Mouse (Mus musculus): ENCODE results near the gene Ccdc142. TPM values are rescaled to one million over a fixed set of nuclear protein-coding genes. Genes with fewer than 3 reads are reported as not detected.
A peak's percentile ranks its signal among the peaks of the same experiment; 100 is the strongest.

The Ccdc142 gene
- total and polyA plus RNA-seq, 3 experiments = 3.4 to 6.3 (median 4.4) TPM

DNA sequence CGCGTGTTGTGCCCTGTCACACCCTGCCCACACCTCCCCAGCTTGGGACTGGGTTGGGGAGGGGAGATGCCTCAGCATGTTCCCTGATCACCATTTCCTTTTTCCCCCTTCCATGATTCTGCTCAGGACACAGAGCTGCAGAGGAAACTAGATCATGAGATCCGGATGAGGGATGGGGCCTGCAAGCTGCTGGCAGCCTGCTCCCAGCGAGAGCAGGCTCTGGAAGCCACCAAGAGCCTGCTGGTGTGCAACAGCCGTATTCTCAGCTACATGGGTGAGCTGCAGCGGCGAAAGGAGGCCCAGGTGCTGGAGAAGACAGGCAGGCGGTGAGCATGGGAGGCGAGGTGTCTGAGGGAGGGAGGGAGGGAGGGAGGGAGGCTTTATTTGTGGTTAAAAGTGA is 44.4 kb downstream of the Ccdc142 start:
- peaks cover 11% of the 10 kb centered on the region for H3K36me3 ChIP-seq (replicated peaks)
- H3K4me1 ChIP-seq (ENCODE audit: insufficient read depth, low read depth, low read length) = peaks cover 21% of the 10 kb centered on the region
- peaks cover 38% of the 10 kb centered on the region for H3K27me3 ChIP-seq (ENCODE audit: insufficient read depth, low read length)
- H3K4me3 ChIP-seq (ENCODE audit: low read depth, low read length) = no peak overlapping the region
- TF ChIP-seq CTCF (IDR thresholded peaks at IDR 0.05; ENCODE audit: low read depth, low read length) (no peak), GATA2 (IDR thresholded peaks at IDR 0.05; ENCODE audit: borderline replicate concordance, low read depth, low read length) (no peak), TAL1 (conservative IDR thresholded peaks at IDR 0.05; ENCODE audit: low read depth, low read length) (no peak), POLR2AphosphoS5 (IDR thresholded peaks at IDR 0.05; ENCODE audit: insufficient replicate concordance, low read depth, low read length) (no peak), GATA1 (IDR thresholded peaks at IDR 0.05; ENCODE audit: borderline replicate concordance, low read length) (no peak)
- DNase-seq (ENCODE audit: low spot score) (no peak), ATAC-seq (ENCODE audit: extremely low read depth, insufficient number of reproducible peaks, low FRiP score, poor library complexity, severe bottlenecking) (no peak)
- H3K9me3 ChIP-seq (replicated peaks) = no peaks in the 10 kb centered on the region

GRCm38 (mm10) chr6:83147280-83147679 is 45.9 kb downstream of the Ccdc142 start:
- Histone ChIP-seq H3K4me1 (ENCODE audit: insufficient read depth, low read depth, low read length) (peaks cover 27% of the 10 kb centered on the region), H3K36me3 (replicated peaks) (peaks cover 11% of the 10 kb centered on the region), H3K9me3 (replicated peaks) (no peaks in the 10 kb centered on the region), H3K4me3 (ENCODE audit: low read depth, low read length) (no peak overlapping the region), H3K27me3 (ENCODE audit: insufficient read depth, low read length) (peaks cover 49% of the 10 kb centered on the region)
- no peak for ATAC-seq (ENCODE audit: extremely low read depth, insufficient number of reproducible peaks, low FRiP score, poor library complexity, severe bottlenecking)
- TF ChIP-seq TAL1 (conservative IDR thresholded peaks at IDR 0.05; ENCODE audit: low read depth, low read length) (no peak), GATA1 (IDR thresholded peaks at IDR 0.05; ENCODE audit: borderline replicate concordance, low read length) (no peak), GATA2 (IDR thresholded peaks at IDR 0.05; ENCODE audit: borderline replicate concordance, low read depth, low read length) (no peak), CTCF (IDR thresholded peaks at IDR 0.05; ENCODE audit: low read depth, low read length) (no peak), POLR2AphosphoS5 (IDR thresholded peaks at IDR 0.05; ENCODE audit: insufficient replicate concordance, low read depth, low read length) (no peak)
- DNase-seq (ENCODE audit: low spot score) = no peak

GRCm38 (mm10) chr6:83151721-83152120 is 50.3 kb downstream of the Ccdc142 start:
- H3K36me3 ChIP-seq (replicated peaks) = peaks cover 11% of the 10 kb centered on the region
- no peaks in the 10 kb centered on the region for H3K9me3 ChIP-seq (replicated peaks)
- H3K4me1 ChIP-seq (ENCODE audit: insufficient read depth, low read depth, low read length) = peaks cover 33% of the 10 kb centered on the region
- ATAC-seq (ENCODE audit: extremely low read depth, insufficient number of reproducible peaks, low FRiP score, poor library complexity, severe bottlenecking) = no peak
- TF ChIP-seq POLR2AphosphoS5 (IDR thresholded peaks at IDR 0.05; ENCODE audit: insufficient replicate concordance, low read depth, low read length) (no peak), GATA1 (IDR thresholded peaks at IDR 0.05; ENCODE audit: borderline replicate concordance, low read length) (no peak), GATA2 (IDR thresholded peaks at IDR 0.05; ENCODE audit: borderline replicate concordance, low read depth, low read length) (no peak), TAL1 (conservative IDR thresholded peaks at IDR 0.05; ENCODE audit: low read depth, low read length) (no peak), CTCF (IDR thresholded peaks at IDR 0.05; ENCODE audit: low read depth, low read length) (no peak)
- no peak for DNase-seq (ENCODE audit: low spot score)
- H3K4me3 ChIP-seq (ENCODE audit: low read depth, low read length) = no peak overlapping the region
- H3K27me3 ChIP-seq (ENCODE audit: insufficient read depth, low read length) = peaks cover 79% of the 10 kb centered on the region

DNA sequence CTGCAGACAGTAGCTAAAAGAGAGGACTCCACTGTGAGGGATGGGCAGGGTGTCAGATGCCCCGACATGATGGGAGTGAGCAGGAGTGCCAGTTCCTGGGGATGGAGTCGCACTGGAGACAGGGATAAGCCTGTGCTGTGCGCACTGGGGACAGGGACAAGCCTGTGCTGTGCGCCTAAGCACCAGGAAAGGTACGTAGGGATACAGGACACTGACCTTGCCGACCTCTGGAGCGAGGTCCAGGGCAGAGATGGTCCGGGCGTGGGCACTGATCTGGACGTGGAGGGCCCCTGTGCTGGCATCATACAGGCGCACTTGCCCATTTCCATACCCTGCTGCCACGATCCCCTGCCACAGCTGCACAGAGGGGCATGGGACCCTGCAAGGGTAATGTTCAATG is 51.6 kb downstream of the Ccdc142 start:
- no peaks in the 10 kb centered on the region for H3K9me3 ChIP-seq (replicated peaks)
- TF ChIP-seq GATA1 (IDR thresholded peaks at IDR 0.05; ENCODE audit: borderline replicate concordance, low read length) (no peak), POLR2AphosphoS5 (IDR thresholded peaks at IDR 0.05; ENCODE audit: insufficient replicate concordance, low read depth, low read length) (no peak), CTCF (IDR thresholded peaks at IDR 0.05; ENCODE audit: low read depth, low read length) (no peak), GATA2 (IDR thresholded peaks at IDR 0.05; ENCODE audit: borderline replicate concordance, low read depth, low read length) (no peak), TAL1 (conservative IDR thresholded peaks at IDR 0.05; ENCODE audit: low read depth, low read length) (no peak)
- peaks cover 26% of the 10 kb centered on the region for H3K4me1 ChIP-seq (ENCODE audit: insufficient read depth, low read depth, low read length)
- ATAC-seq (ENCODE audit: extremely low read depth, insufficient number of reproducible peaks, low FRiP score, poor library complexity, severe bottlenecking) = no peak
- H3K36me3 ChIP-seq (replicated peaks) = peaks cover 2% of the 10 kb centered on the region
- DNase-seq (ENCODE audit: low spot score) = no peak
- H3K4me3 ChIP-seq (ENCODE audit: low read depth, low read length) = no peak overlapping the region
- peaks cover 70% of the 10 kb centered on the region for H3K27me3 ChIP-seq (ENCODE audit: insufficient read depth, low read length)

- no peak for TF ChIP-seq CTCF (IDR thresholded peaks at IDR 0.05; ENCODE audit: low read depth, low read length)
- TF ChIP-seq TAL1 (conservative IDR thresholded peaks at IDR 0.05; ENCODE audit: low read depth, low read length) = no peak
- no peak for TF ChIP-seq GATA1 (IDR thresholded peaks at IDR 0.05; ENCODE audit: borderline replicate concordance, low read length)
- no peak for TF ChIP-seq GATA2 (IDR thresholded peaks at IDR 0.05; ENCODE audit: borderline replicate concordance, low read depth, low read length)
- no peak for TF ChIP-seq POLR2AphosphoS5 (IDR thresholded peaks at IDR 0.05; ENCODE audit: insufficient replicate concordance, low read depth, low read length)
- H3K4me1 ChIP-seq (ENCODE audit: insufficient read depth, low read depth, low read length) = peaks cover 26% of the 10 kb centered on the region
- DNase-seq (ENCODE audit: low spot score) (no peak), ATAC-seq (ENCODE audit: extremely low read depth, insufficient number of reproducible peaks, low FRiP score, poor library complexity, severe bottlenecking) (no peak)
- H3K27me3 ChIP-seq (ENCODE audit: insufficient read depth, low read length) = peaks cover 68% of the 10 kb centered on the region
- H3K36me3 ChIP-seq (replicated peaks) = no peaks in the 10 kb centered on the region
- H3K4me3 ChIP-seq (ENCODE audit: low read depth, low read length) = no peak overlapping the region
- no peaks in the 10 kb centered on the region for H3K9me3 ChIP-seq (replicated peaks)
These were observed 52.1 kb downstream of the Ccdc142 start for GRCm38 (mm10) chr6:83153485-83153884.

DNA sequence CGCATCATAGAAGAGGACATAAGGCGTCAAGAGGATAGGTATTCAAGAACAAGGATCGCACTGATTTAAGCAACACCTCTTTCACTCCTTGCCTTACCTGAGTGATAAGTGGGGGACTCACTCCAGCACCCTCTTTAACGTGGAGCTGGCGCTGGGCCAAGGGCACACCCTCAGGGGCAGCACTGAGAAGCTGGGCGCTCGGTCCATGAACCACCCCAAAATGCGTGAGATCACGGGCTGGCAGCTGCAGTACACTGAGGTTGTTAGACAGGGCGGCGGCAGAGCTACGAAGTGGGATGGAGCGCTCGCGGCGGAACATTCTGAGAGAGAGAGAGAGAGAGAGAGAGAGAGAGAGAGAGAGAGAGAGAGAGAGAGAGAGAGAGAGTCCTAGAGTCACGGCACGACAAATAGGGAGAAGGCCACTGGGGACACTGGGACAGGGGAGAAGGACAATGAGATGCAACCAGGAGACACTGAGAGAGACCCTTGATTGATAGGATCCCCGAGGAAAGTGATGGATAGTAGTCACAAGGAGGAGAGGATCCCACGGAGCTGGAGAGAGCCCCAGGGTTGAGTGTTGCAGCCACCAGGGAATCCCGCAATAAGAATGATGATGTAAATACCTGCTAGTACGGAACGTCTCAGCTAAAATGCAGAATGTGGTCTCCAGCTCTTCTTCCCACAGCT is 54.3 kb downstream of the Ccdc142 start:
- H3K27me3 ChIP-seq (ENCODE audit: insufficient read depth, low read length) = peaks cover 59% of the 10 kb centered on the region
- ATAC-seq (ENCODE audit: extremely low read depth, insufficient number of reproducible peaks, low FRiP score, poor library complexity, severe bottlenecking) = no peak
- H3K4me3 ChIP-seq (ENCODE audit: low read depth, low read length) = peak overlapping the region; percentile 36; the same call in 1 of the 2 replicates
- no peak for DNase-seq (ENCODE audit: low spot score)
- no peaks in the 10 kb centered on the region for H3K36me3 ChIP-seq (replicated peaks)
- H3K4me1 ChIP-seq (ENCODE audit: insufficient read depth, low read depth, low read length) = peaks cover 25% of the 10 kb centered on the region
- H3K9me3 ChIP-seq (replicated peaks) = no peaks in the 10 kb centered on the region
- no peak for TF ChIP-seq TAL1 (conservative IDR thresholded peaks at IDR 0.05; ENCODE audit: low read depth, low read length)
- no peak for TF ChIP-seq POLR2AphosphoS5 (IDR thresholded peaks at IDR 0.05; ENCODE audit: insufficient replicate concordance, low read depth, low read length)
- TF ChIP-seq GATA1 (IDR thresholded peaks at IDR 0.05; ENCODE audit: borderline replicate concordance, low read length) = no peak
- no peak for TF ChIP-seq GATA2 (IDR thresholded peaks at IDR 0.05; ENCODE audit: borderline replicate concordance, low read depth, low read length)
- TF ChIP-seq CTCF (IDR thresholded peaks at IDR 0.05; ENCODE audit: low read depth, low read length) = no peak
